Mouse (Mus musculus) Muller cell, postnatal 12 days (primary cell): ENCODE measurements around the gene Podn.

Experiments used
- DNase-seq: peaks from one replicate; pipeline ENCODE4 v3.0.0-alpha.2; 2015; ENCODE audit errors: inconsistent ontology term

Gene Podn

GRCm38 (mm10) chr4:108045136-108046107 lies 50.8 kb downstream of the Podn start:
- DNase-seq: no peak

GRCm38 (mm10) chr4:108037027-108037426 lies 59.2 kb downstream of the Podn start:
- no peak for DNase-seq

- DNase-seq: peak; percentile 70
These were observed 63.0 kb downstream of the Podn start for GRCm38 (mm10) chr4:108033041-108033764.

- peak; percentile 17 for DNase-seq
These were observed 63.8 kb downstream of the Podn start for GRCm38 (mm10) chr4:108032352-108032849.

GRCm38 (mm10) chr4:108031502-108032351 lies 64.5 kb downstream of the Podn start:
- DNase-seq: peak; percentile 64

- DNase-seq: peak; percentile 19
These were observed 65.2 kb downstream of the Podn start for GRCm38 (mm10) chr4:108030888-108031501.

GRCm38 (mm10) chr4:108026193-108026592 lies 70.1 kb downstream of the Podn start:
- no peak for DNase-seq

- no peak for DNase-seq
These were observed 71.0 kb downstream of the Podn start for GRCm38 (mm10) chr4:108025269-108025668.

- no peak for DNase-seq
These were observed 71.6 kb downstream of the Podn start for GRCm38 (mm10) chr4:108024641-108025040.

GRCm38 (mm10) chr4:108023186-108023585 lies 73.1 kb downstream of the Podn start:
- DNase-seq: no peak

GRCm38 (mm10) chr4:108020178-108020577 lies 76.1 kb downstream of the Podn start:
- no peak for DNase-seq

GRCm38 (mm10) chr4:108018961-108019921 lies 77.0 kb downstream of the Podn start:
- DNase-seq: peak; percentile 80

GRCm38 (mm10) chr4:108018241-108018923 lies 77.9 kb downstream of the Podn start:
- no peak for DNase-seq

- no peak for DNase-seq
These were observed 78.4 kb downstream of the Podn start for GRCm38 (mm10) chr4:108017839-108018238.

GRCm38 (mm10) chr4:108016321-108016720 lies 79.9 kb downstream of the Podn start:
- no peak for DNase-seq

- no peak for DNase-seq
These were observed 81.0 kb downstream of the Podn start for GRCm38 (mm10) chr4:108015067-108015765.

- DNase-seq: no peak
These were observed 81.8 kb downstream of the Podn start for GRCm38 (mm10) chr4:108014466-108014865.

- no peak for DNase-seq
These were observed 87.7 kb downstream of the Podn start for GRCm38 (mm10) chr4:108008541-108008940.
